Mouse (Mus musculus) embryo, embryonic 9.5 days (tissue): ENCODE results near the gene Serpinb9.
"Not testable (repeated sequence)": the region's sequence is repeated elsewhere in the genome, so short reads cannot be mapped to it uniquely, and the experiment has no call there.

ENCODE experiments used
- DNase-seq: peaks from one replicate; pipeline ENCODE4 v3.0.0-alpha.2; 2017; ENCODE audit errors: extremely low spot score

Serpinb9 gene

DNA sequence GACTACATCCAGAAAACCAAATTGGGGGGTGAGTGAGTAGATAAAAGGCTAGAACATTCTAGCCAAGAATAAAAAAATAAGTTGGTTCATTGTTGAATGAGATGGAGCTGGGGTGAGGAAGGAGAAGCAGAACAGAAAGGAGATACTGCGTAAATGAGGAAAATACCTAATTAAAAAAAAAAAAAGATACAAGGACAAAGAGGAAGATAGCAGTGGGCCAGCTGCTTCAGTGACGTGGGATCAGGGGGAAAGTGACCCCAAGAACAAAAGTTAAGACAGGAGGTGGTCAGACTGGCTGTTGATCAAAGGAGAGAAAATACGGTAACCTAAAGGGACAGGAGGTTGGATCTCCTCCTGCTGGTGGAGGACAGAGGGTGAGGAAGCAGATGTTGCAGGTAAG is at the start of gene Serpinb9:
Gene Serpinb9 (plus strand): TSS at position 301 of the 400 bp plus-strand sequence.
- DNase-seq: no peak

DNA sequence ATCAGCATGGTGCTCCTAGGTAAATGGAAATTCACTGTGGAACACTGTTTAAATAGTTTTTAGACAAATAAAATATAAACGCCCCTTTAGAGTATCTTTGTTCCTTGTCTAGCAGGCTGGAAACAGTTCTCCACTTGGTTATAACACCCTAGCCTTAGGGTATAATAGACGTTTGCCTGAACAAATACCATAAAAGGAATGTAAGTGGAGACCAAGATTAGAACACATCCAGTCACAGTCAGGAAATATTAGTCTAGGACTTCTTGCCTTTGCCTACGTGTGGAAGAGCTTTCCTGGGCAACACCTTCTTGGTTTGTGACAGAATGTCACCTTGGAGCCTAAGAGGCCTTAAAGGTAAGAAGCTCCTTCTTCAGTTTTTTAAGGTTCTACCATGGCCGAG is 46.5 kb upstream of the Serpinb9 start:
- DNase-seq: no peak

DNA sequence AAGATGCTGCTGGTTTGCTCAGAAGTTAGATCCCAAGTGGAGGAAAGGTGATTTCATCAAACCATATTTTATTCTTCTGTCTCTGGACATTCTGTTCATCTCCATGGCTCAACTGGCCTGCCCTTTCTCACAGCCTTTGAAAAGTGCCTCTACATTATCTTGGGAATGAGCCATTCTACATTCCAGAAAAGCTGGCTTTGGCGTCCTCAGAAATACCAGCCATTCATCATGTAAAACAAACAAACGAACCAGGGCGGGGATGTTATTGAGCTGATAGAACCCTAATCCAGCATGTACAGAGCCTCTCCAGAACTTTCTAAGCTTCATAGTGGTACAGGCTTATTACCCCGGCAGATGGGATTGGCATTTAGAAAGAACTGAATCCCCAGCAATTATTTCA is 45.1 kb upstream of the Serpinb9 start:
- no peak for DNase-seq

DNA sequence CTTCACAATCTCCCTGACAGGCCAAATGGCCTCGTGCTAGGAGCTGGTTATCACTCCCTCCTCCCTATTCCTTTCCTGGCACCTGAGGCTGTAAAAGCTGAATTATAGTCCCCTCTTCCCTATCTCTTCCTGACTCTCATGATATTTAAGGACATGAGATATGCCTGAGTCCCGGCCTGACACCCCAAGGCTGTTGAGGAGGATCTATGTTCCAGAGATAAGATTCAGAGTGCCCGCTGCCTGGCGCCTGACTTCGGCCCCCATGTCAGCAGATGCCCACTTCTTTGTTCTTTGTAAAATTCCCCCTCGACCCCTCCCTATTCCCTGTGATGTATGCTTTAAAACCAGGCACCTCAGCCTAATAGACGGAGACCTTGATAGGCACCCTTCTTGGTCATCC is 44.5 kb upstream of the Serpinb9 start:
- DNase-seq: not testable (repeated sequence)

DNA sequence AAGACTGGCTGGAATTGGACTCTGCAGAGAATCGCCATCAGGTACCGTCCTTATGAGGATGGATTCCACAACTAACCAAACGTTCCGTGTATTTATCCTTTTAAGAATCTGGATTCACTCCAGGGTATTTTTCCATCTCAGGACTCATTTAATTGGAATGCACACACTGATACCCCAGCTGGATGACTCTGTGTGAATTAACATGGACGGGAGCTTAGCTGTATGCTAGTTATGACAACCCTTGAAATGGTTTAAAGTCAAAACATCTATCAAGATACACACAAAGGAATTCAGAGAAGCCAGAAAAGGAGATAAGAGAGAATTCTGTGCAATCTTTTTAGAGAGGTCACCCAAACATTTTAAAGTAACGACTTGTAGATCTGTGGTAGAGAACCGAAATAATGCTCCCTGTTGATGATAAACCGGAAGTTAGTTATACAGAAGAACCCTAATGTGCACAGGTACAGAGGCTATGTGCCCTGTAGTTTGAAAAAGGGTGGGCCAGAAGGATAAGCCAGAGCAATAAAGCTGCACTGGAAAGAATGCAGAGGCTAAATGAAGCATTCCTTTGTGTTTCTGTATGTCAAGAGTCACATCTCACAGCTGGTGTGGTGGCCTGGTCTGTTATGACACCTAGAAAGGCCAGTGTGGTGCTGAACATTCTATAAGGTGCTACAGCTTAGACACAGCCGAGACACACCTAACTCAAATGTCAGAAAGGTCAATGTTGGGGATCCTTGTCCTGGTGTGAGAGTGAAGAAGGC is 38.9 kb upstream of the Serpinb9 start:
- DNase-seq: no peak

DNA sequence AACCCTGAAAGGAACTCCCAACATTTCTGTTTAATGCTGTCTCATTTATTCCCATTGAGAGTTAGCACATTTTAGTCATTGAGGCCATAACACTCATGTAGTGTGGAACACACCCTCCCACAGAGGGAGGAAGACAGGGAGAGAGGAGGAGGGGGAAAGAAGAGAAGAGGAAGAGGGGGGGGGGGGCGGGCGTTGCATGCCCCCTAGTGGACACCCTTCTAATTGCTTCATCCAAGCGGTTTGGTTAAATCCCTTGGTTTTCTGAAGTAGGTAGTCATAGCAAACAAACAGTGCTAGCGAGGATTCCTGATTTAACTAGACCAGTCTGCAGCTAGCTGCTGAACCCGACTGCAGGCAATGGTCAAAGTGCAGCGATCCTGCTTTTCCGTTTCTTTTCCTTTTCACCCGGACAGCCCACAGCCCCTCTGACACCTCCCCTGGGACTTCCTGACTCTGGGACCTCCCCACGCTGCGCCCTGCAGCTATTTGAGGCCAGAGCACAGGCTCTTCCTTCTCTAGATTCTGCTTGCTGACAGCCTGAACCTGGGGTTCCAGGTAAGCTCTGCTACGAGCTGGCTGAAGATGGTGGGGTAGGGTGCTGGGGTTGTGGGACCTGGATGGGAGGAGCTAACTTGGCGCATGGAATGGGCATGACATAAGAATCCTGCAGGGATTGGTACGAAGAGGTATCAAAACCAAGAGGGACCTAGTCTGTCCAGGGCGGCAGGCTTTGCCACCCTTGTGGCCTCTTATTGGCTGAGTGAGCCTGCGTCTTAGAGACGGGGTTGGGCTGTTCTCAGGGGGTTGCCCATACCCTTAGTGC is 37.9 kb upstream of the Serpinb9 start, which contains the start of gene Serpinb6b:
Gene Serpinb6b (plus strand): TSS at position 221 of the 823 bp plus-strand sequence.
- peak; percentile 51 for DNase-seq

DNA sequence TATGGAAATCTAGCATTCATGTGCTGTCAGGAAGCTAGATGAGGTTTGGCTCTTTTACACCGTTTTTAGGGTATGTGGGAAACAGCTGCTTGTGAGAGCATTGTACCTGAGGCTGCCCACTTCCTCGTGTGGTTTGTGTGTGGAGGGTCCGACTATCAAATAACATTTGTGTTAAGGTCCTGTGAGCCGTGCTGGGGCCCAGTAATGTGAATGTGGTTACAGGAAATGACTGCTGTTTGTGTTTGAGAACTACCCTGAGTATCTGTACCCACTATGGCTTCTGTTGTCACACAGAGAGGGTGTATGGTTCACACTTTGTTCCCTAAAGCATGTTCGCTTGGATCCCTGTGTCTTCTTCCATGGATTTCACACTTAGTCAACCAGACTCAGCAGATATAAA is 36.9 kb upstream of the Serpinb9 start:
- DNase-seq: no peak

DNA sequence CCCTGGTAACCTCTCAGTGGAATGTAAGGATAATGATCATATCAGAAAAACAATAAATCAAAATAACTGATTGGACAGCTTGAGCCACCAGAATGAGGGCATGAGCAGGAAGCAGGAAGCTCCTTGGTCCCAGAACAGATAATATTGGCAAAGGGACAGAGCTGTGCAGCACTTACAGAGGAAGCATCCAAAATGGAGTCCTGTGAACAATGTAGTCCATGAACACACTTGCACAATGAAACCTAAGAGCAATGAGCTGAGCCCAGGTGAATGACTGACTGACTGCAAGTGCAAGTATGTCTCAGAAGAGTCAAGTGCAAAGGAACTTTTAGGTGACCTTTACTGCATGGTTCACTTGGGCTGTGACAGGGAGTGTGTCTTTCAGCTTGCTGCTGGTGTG is 35.8 kb upstream of the Serpinb9 start:
- DNase-seq: no peak

DNA sequence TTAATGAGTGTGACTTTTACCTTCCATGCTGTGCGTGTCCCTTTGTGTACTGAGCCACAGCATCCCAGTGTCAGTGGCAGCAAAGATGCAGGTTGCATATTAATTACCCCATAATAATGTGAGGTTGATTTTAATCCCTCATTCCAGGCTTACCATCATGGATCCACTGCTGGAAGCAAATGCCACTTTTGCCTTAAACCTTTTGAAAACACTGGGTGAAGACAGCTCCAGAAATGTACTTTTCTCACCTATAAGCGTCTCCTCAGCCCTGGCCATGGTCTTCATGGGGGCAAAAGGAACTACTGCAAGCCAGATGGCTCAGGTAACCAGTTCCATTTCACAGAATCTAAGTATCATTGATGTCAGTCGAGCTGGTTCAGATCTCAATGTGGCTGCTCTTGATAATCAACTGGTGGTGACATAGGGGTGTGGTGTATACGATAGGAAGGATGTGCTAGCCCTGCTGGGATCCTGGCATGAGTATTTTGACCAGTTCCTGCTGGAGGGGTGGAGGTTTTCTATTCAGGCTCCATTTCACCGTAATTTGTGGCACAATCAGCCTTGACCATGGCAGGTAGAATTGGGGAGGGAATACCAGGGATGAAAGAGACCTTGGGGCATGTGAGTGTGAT is 34.6 kb upstream of the Serpinb9 start:
- no peak for DNase-seq

DNA sequence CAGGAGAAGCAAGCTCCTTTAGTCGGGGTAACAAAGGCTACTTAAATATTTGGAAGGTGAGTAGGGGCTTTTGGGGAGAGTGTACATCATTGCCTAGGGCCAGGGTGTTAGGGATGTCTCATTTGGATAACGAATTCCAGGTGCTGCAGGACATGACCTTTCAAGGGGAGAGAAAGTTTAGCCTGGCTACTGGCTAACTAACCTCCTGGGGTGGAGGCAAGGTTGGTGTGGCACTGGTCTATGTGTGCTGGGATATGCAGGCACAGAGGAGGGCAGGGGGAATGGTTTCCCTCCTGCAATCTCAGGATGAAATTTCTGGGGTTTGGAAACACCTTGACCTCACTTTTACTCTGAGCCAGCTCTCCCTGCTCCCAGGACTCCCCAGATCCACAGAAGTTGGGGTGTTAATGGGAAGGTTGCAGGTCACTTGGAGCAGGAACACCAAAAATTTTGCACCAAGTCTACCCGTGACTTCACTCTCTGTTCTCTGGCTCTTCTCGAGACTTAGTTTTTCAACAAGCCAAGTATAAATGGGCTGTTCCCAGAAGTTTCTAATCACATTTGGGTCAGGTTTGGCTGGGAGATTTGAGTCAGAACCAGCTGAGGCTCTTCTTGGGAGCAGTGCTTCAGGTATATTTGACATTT is 33.9 kb upstream of the Serpinb9 start:
- no peak for DNase-seq

DNA sequence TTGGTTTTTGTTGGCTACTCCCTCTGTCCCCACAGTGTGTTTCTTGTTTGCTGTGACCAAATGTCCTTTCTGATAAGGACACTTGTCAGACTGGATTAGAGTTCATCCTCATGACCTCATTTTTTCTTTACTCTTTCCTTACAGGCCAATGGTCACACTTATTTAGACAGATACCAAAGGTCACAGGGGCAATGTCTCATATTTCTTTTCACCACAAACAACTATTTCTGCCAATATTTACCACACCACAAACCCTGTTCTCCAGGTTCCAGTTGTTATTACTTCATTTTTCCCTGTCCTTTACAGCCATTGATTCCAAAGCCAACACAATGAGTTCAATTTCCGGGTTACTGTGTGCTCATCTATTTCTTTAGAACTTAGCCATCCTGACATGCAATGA is 33.4 kb upstream of the Serpinb9 start:
- DNase-seq: no peak

DNA sequence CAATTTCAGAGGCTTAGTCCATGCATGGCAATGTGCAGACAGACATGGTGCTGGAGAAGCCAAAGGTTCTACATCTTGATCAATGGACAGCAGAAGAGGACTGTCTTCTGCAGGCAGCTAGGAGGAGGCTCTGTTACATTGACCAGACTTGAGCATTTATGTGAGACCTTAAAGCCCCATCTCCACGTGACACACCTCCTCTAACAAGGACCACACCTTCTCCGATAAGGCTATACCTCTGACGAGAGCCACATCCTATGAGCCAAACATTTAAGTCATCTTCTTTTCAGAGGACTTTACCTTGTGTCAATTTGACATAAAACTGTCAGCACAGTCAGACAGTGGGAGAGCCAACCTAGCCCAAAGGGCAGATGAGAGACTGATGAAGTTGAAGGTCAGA is 32.3 kb upstream of the Serpinb9 start:
- no peak for DNase-seq

DNA sequence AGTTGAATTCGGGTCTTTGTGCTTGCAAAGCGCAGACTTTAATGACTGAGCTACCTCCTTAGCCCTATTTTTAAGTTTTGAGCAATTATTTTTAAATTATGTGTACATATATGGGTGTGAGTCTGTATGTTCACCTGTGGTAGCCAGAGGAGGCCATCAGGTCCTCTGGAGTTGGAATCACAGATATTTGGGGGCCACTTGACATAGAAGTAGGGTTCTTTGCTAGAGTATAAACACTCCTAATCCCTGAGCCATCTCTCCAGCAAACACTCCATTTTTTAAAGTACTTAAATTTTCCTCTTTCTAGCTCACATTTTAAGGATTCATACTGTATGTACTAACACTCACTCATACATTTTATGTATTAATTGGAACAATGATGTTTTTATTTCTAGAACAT is 28.8 kb upstream of the Serpinb9 start:
- no peak for DNase-seq

DNA sequence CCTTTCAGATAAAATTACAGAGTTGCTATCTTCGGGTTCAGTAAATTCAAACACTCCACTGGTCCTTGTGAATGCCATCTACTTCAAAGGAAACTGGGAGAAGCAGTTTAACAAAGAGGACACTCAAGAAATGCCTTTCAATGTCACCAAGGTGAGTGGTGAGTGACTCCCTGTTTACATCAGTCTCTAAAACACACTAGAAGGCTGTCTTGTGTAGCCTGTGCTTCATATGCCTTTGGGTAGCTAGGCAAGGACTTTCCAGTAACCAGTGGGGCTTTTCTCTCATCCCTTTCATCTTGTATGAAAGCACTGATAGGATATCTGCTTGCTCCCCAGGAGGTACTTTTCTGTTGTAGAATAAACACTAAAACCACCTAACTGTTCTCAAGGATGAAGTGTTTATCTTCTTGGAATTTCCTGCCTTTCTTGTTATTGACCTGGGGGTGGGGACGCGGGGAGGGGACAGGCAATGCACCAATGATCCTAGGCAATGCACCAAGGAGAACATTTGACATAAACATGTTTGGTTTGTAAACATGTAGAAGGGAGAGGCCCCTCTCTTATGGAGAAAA is 28.1 kb upstream of the Serpinb9 start:
- DNase-seq: no peak

DNA sequence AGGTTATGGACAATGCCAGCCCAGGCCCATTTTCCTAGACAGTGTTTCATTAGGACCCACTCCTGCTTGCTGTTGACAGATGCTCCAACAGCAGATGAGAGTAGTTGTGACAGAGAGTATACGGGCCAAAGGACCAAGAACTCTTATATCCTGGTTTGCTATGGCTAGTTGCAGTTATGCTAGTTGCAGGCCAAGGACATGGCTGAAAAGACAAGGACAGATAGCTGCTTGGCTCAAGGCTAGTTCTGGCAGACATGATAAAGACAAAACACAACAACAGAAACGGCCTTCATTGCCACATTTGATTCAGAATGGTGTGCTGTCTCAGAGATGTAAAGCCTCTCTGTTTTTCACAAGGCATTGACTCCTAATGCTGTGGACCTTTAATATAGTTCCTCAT is 27.3 kb upstream of the Serpinb9 start:
- DNase-seq: no peak

DNA sequence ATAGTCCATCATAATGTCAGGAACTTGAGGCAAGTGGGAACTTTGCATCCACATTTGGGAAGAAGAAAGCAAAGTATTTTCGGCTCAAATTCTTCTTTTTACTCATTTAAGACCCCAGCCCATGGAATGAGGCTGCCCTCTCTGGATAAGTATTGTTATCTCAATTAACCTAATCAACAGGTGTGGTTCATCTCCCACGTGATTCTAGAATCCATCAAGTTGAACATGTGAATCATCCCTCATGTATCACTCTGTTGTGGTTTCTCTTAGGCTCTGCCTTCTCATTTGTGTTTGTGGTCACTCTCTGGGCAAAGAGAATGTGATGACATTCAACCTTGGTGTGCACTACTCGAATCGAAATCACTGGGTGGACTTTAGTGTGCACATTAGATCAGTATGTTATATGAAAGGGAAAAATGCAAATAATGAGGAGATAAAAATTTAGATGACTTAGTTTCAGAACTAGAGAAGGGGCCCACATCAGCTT is 20.5 kb upstream of the Serpinb9 start:
- no peak for DNase-seq

DNA sequence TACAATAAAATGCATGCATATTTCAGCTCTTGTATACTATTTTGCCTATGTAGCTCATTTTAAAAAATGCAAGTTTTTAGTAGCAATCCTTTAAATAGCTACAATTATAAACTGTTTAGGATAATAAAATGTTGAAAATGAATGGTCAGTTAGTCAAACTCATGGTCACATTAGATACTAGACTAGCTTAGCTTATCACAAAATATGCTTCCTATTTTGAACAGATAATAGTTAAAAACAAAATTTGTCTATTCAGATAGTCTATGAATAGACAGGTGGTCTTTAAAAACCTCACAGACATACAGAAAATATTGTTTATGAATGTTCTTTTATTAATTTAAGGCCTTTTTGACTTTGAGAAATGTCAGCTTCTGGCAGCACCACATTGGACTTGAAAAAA is 16.8 kb upstream of the Serpinb9 start:
- DNase-seq: no peak

DNA sequence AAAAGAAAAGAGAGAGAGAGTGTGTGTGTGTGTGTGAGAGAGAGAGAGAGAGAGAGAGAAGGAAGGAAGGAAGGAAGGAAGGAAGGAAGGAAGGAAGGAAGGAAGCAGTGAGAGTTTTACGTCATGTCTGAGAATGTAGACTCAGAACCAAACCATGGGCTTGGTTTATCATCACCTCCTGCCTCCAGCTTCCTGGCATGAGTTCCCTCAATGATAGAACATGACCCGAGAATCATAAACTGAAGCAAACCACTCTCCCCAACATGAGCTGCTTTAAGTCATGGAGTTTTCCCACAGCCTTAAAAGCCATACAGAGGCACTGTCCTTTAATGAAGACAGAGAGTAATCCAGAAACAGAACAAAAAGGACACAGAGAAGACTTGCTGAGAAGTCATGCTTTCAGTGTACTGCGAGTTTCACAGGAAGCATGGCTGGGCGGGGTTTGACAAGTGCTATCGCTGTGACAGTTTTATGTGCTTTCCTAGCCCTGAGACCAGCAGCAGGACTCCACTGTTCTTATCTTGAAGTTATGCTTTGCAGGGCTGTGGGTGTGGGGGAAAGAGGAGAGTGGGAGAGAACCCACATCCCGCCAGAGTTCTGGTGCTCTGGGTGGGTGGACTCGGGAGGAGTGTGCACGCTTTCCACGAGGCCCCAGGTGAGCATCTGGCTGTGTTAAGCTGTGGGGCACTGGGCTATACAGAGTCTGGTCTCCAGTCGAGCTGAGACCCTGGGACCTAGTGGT is 9.7 kb upstream of the Serpinb9 start:
- DNase-seq: no peak

DNA sequence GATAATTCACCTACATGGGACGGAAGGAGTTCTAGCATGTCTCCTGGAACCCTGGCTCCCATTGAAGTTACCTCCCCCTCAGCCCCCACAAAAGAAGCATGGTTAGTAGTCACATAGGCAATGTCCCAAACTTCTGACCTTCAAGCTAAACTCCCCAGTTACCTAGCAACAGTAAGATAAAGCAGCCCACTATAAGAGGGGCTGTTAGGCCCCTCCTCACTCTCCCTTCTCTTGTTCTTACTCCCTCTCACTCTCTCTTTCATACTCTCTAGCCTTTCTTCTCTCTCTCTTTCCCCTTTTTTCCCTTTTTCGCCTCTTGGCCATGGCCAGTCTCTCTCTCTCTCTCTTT is 9.2 kb upstream of the Serpinb9 start:
- DNase-seq: no peak

DNA sequence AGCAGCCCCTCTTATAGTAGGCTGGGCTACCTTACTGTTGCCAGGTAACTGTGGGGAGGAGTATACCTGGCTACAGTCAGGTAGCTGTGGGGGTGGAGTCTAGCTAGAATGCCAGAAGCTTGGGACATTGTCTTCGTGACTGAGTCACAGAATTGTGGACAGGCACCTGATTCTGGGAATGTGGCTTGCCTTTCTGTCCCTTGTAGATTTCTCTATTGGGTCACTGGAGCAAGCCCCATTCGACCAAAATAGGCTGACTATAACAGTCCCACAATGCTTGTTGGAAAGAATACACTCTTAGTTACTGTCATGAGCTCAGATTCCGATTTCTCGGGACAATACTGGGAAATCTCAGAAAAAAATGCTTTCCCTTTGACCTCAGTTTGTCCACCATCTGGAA is 8.0 kb upstream of the Serpinb9 start:
- DNase-seq: no peak

DNA sequence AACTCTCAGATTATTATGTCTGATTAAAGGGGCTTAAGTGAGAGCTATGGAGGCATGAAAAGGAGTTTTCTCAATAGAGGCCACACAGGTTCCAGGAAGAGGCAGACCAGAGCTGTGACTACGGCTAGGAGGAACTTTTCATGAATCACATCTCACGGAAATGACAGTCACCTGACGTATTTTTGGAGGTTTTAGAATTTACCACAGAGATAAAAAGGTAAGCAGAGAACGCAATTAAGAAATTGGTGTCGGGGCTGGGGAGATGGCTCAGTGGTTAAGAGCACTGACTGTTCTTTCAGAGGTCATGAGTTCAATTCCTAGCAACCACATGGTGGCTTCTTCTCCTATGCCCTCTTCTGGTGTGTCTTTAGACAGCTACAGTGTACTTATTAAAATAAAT is 1.7 kb upstream of the Serpinb9 start:
- DNase-seq: no peak
